Mouse (Mus musculus): Measurements from ENCODE around the gene Taf10. TPM values are rescaled to one million over a fixed set of nuclear protein-coding genes. Genes with fewer than 3 reads are reported as not detected.

Gene Taf10
- polyA plus RNA-seq, 1 experiment from 2014 or later: 136 TPM

DNA sequence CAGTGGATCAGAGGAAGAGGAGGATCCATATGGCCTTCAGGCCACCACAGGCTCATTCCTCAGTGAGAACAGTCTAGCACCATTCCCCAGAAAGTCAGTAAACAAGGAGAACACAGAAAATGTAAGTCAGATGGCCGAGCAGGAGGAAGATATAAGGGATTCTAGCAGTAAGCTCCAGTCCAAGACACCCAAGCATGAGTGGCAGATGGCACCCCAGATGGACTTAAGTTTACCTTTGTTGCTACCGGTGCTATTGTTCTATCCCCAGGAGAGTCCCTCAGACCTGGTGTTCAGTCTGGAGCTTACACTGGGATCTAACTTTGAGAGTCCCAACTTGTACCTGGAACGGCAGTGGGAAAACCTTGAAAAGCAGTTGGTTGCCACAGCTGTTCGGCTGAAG, 40.3 kb downstream of the Taf10 start:
- Histone ChIP-seq H3K27me3 (no peaks in the 10 kb centered on the region), H3K4me3 (no peak overlapping the region), H3K36me3 (no peaks in the 10 kb centered on the region), H3K9ac (no peak overlapping the region), H3K4me1 (no peaks in the 10 kb centered on the region), H3K4me2 (no peak overlapping the region), H3K27ac (no peak overlapping the region), H3K9me3 (no peaks in the 10 kb centered on the region)
- ATAC-seq (ENCODE audit: borderline replicate concordance, extremely low read depth, low FRiP score, low TSS enrichment): no peak
- WGBS: 92% methylated on average over 4 of the region's 4 CpGs

- H3K9ac ChIP-seq: no peak overlapping the region
- WGBS: 86% methylated on average over 16 of the region's 16 CpGs
- ATAC-seq (ENCODE audit: borderline replicate concordance, extremely low read depth, low FRiP score, low TSS enrichment): no peak
- H3K4me1 ChIP-seq: no peaks in the 10 kb centered on the region
- no peak overlapping the region for H3K4me2 ChIP-seq
- H3K36me3 ChIP-seq: no peaks in the 10 kb centered on the region
- H3K27ac ChIP-seq: no peak overlapping the region
- H3K9me3 ChIP-seq: no peaks in the 10 kb centered on the region
- H3K27me3 ChIP-seq: no peaks in the 10 kb centered on the region
- no peak overlapping the region for H3K4me3 ChIP-seq
Measured at GRCm38 (mm10) chr7:105703184-105703583, 41.0 kb downstream of the Taf10 start.

DNA sequence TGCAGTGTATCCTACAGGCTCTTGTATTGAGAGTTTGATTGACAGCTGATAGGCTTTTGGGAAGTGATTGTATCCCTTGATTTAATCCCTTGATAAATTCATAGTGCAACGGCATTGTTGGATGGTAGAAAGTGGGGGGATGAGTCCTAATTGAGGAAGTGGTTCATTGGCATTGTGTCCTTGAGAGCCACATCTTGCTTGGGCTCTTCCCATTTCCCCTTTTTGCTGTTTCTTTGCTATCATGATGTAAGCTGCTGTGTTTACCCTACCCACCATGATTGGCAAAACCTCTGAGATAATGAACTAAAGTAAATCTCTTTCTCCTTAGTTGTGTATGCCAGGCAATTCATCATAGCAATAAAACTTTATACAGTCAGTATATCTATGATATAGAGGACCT, 53.3 kb downstream of the Taf10 start:
- Histone ChIP-seq H3K9ac (no peak overlapping the region), H3K36me3 (no peaks in the 10 kb centered on the region), H3K4me3 (no peak overlapping the region), H3K4me1 (no peaks in the 10 kb centered on the region), H3K27ac (no peak overlapping the region), H3K9me3 (no peaks in the 10 kb centered on the region), H3K27me3 (no peaks in the 10 kb centered on the region), H3K4me2 (no peak overlapping the region)
- ATAC-seq (ENCODE audit: borderline replicate concordance, extremely low read depth, low FRiP score, low TSS enrichment): no peak
- 67% methylated on average over 1 of the region's 1 CpGs for WGBS

Other genes starting within 250 kb of the Taf10 start
- gene Smpd1, start 190.0 kb downstream of the Taf10 start, polyA plus RNA-seq (2015; fragmentation: Nextera tagmentation; extraction: Ambion mirVana): 36.9 and 40.0 TPM in 2 replicates
- 43.6 and 47.8 TPM in 2 replicates for gene Apbb1, start 162.7 kb downstream of the Taf10 start, polyA plus RNA-seq (2015; fragmentation: Nextera tagmentation; extraction: Ambion mirVana)
- gene Hpx, start 144.2 kb downstream of the Taf10 start, polyA plus RNA-seq (2015; fragmentation: Nextera tagmentation; extraction: Ambion mirVana): 1.1 and 2.4 TPM in 2 replicates
- gene Trim3, start 110.8 kb downstream of the Taf10 start, polyA plus RNA-seq (2015; fragmentation: Nextera tagmentation; extraction: Ambion mirVana): 54.9 and 59.9 TPM in 2 replicates
- 187 TPM in 2 replicates for gene Timm10b, start 104.3 kb downstream of the Taf10 start, polyA plus RNA-seq (2015; fragmentation: Nextera tagmentation; extraction: Ambion mirVana)
- 77.3 and 79.1 TPM in 2 replicates for gene Arfip2, start 103.9 kb downstream of the Taf10 start, polyA plus RNA-seq (2015; fragmentation: Nextera tagmentation; extraction: Ambion mirVana)
- 33.8 and 34.3 TPM in 2 replicates for gene Gm45799, start 103.8 kb downstream of the Taf10 start, polyA plus RNA-seq (2015; fragmentation: Nextera tagmentation; extraction: Ambion mirVana)
- gene Dnhd1, start 93.5 kb downstream of the Taf10 start, polyA plus RNA-seq (2015; fragmentation: Nextera tagmentation; extraction: Ambion mirVana): 1.1 TPM in 2 replicates
- gene Ilk, start 7.8 kb downstream of the Taf10 start, polyA plus RNA-seq (2015; fragmentation: Nextera tagmentation; extraction: Ambion mirVana): 383 and 394 TPM in 2 replicates
- 39.6 and 41.4 TPM in 2 replicates for gene Rrp8, start 7.0 kb downstream of the Taf10 start, polyA plus RNA-seq (2015; fragmentation: Nextera tagmentation; extraction: Ambion mirVana)
- 73.4 and 78.8 TPM in 2 replicates for gene Tpp1, start 7.9 kb upstream of the Taf10 start, polyA plus RNA-seq (2015; fragmentation: Nextera tagmentation; extraction: Ambion mirVana)
- 9.3 and 9.4 TPM in 2 replicates for gene Dchs1, start 43.3 kb upstream of the Taf10 start, polyA plus RNA-seq (2015; fragmentation: Nextera tagmentation; extraction: Ambion mirVana)
- gene Mrpl17, start 66.7 kb upstream of the Taf10 start, polyA plus RNA-seq (2015; fragmentation: Nextera tagmentation; extraction: Ambion mirVana): 340 and 374 TPM in 2 replicates
- gene Gm4070, start 209.6 kb upstream of the Taf10 start, polyA plus RNA-seq (2015; fragmentation: Nextera tagmentation; extraction: Ambion mirVana): 0.47 and 0.60 TPM in 2 replicates

Measured in lung, embryonic 15.5 days (tissue).